Mouse (Mus musculus) cerebellum, adult 8-10 months (tissue): ENCODE measurements at regions not wholly inside any gene's neighbourhood (a gene's known extent, or its start where the extent isn't known, plus 50 kb on each side); places are given as distances from the start of the nearest gene placed in this dataset.
"Not testable (repeated sequence)": the region's sequence is repeated elsewhere in the genome, so short reads cannot be mapped to it uniquely, and the experiment has no call there.

ENCODE experiments used
- DNase-seq: peaks from one replicate; pipeline ENCODE4 v3.0.0; 2022

GRCm38 (mm10) chr10:120284785-120285184, 57.9 kb downstream of the Llph start:
- no peak for DNase-seq

DNA sequence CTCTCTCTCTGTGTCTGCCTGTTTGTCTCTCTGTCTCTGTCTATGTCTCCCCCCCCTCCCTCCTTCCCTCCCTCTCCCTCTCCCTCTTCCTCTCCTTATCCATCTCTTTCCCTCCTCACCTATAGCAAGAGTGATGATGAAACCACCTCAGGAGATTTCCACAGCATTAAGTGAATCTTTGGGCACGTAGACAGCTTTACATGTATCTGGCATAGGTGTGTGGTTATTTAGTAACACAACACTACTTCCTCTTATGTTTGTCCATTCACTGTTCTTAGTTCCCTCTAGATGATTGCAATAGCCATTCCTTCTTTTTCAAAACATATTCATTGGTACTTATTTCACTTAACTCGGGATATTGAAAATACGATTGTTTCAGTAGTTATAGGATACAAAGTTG, 65.0 kb downstream of the Llph start:
- no peak for DNase-seq

GRCm38 (mm10) chr10:120293381-120293780, 66.5 kb downstream of the Llph start:
- DNase-seq, result not testable (repeated sequence)

GRCm38 (mm10) chr10:120294487-120294886, 67.6 kb downstream of the Llph start:
- no peak for DNase-seq

GRCm38 (mm10) chr10:120297311-120297710, 70.4 kb downstream of the Llph start:
- DNase-seq, result no peak

- no peak for DNase-seq
Measured at GRCm38 (mm10) chr10:120298293-120298927, 71.5 kb downstream of the Llph start.

DNA sequence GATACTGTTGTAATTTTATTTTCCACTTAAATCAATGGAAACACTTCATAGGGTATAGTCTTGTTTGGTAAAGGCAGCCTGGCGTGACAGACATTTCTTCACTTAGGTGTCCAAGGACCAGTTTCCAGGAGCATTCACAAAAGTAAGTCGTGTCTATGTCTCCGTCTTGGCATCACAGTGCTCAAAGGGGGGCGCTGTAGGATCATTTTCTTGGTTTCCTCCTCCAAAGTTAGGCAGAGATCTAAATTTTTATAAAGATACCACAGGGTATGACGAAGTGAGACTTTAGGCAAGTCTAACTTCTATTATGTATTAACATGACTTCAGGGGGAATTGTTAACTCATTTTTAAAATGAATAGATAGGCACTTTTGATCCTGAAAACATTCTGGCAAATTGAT, 79.1 kb downstream of the Llph start:
- DNase-seq, result peak; percentile 2

DNA sequence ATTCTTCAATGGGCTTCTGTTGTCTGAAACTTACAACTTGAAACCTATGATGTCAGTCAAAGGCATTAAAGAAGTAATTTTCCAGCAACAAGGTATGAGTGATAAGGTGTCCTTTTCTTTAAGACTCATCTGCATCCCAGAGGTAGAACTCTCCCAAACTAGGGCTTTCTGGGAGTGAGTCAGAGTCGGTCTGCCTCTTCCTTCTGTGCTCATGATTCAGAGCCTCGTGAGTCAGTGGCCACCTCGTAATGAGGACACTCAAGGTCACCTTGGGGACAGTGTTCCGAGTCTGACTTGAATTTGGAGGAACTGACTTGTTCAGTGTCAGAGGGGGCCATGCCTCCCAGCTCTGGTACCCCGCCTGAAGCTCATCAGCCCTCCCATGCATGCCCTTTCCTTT, 81.8 kb downstream of the Llph start:
- DNase-seq, result no peak
